Mouse (Mus musculus) urinary bladder, postnatal 14 days (tissue): ENCODE results near the gene Vmn1r123.
"Not testable (repeated sequence)": the region's sequence is repeated elsewhere in the genome, so short reads cannot be mapped to it uniquely, and the experiment has no call there.

ENCODE experiments used
- DNase-seq: peaks from one replicate; pipeline ENCODE4 v3.0.0; 2021; ENCODE audit warnings: low spot score

Vmn1r123 gene

GRCm38 (mm10) chr7:21161885-21162284 is at the start of gene Vmn1r123:
Gene Vmn1r123 (plus strand): TSS chr7:21162185.
- not testable (repeated sequence) for DNase-seq

DNA sequence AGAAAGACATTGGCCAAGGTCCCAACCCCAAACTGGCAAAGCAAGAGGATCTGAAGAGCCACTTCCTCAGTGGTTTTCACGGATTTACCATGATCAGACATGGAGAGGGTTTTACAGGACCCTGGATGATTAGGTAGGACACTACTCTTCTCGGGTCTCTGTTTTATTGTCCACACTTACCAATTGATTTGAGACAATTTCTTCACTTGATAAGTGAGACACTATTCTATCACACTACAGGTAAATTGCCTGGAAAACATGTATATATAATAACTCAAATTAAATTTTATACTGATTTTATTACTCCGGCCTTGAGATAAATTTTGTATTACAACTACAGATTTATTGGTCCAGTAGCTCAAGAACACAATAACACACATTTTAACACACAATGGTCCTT is 28.0 kb upstream of the Vmn1r123 start, which contains the start of gene Vmn1r122:
TSS of gene Vmn1r122 (minus strand) at position 101 of the 400 bp plus-strand sequence.
- DNase-seq = not testable (repeated sequence)

- not testable (repeated sequence) for DNase-seq
These were observed 28.3 kb downstream of the Vmn1r123 start, which contains the start of gene Gm5157 for GRCm38 (mm10) chr7:21190323-21190722. Gene Gm5157 (minus strand): TSS chr7:21190423.
